Mouse (Mus musculus): ENCODE results near the gene A730015C16Rik.

A730015C16Rik gene

GRCm38 (mm10) chr4:108848505-108848848 is at the start of gene A730015C16Rik:
Gene A730015C16Rik (minus strand): TSS chr4:108848619.
- DNase-seq (ENCODE audit: low read depth, low spot score), result no peak

GRCm38 (mm10) chr4:108890876-108891275 is 42.5 kb upstream of the A730015C16Rik start:
- DNase-seq (ENCODE audit: low read depth, low spot score), result no peak

GRCm38 (mm10) chr4:108887456-108887855 is 39.0 kb upstream of the A730015C16Rik start:
- no peak for DNase-seq (ENCODE audit: low read depth, low spot score)

GRCm38 (mm10) chr4:108883815-108884214 is 35.4 kb upstream of the A730015C16Rik start:
- peak; percentile 55 for DNase-seq (ENCODE audit: low read depth, low spot score)

GRCm38 (mm10) chr4:108878963-108879822 is 30.8 kb upstream of the A730015C16Rik start, which contains the start of gene Rab3b:
Gene Rab3b (plus strand): TSS chr4:108879063.
- peak; percentile 37 for DNase-seq (ENCODE audit: low read depth, low spot score)

GRCm38 (mm10) chr4:108877901-108878300 is 29.5 kb upstream of the A730015C16Rik start:
- no peak for DNase-seq (ENCODE audit: low read depth, low spot score)

- no peak for DNase-seq (ENCODE audit: low read depth, low spot score)
Measured at GRCm38 (mm10) chr4:108873746-108874145, 25.3 kb upstream of the A730015C16Rik start.

GRCm38 (mm10) chr4:108869730-108870374 is 21.4 kb upstream of the A730015C16Rik start:
- DNase-seq (ENCODE audit: low read depth, low spot score), result peak; percentile 90

GRCm38 (mm10) chr4:108866806-108867205 is 18.4 kb upstream of the A730015C16Rik start:
- no peak for DNase-seq (ENCODE audit: low read depth, low spot score)

- DNase-seq (ENCODE audit: low read depth, low spot score), result peak; percentile 87
Measured at GRCm38 (mm10) chr4:108847715-108848504, 509 bp downstream of the A730015C16Rik start, which contains the start of gene Kti12. Gene Kti12 (plus strand): TSS chr4:108847785.

- DNase-seq (ENCODE audit: low read depth, low spot score), result no peak
Measured at GRCm38 (mm10) chr4:108845824-108846569, 2.4 kb downstream of the A730015C16Rik start.

- DNase-seq (ENCODE audit: low read depth, low spot score), result no peak
Measured at GRCm38 (mm10) chr4:108843336-108843735, 5.1 kb downstream of the A730015C16Rik start.

- no peak for DNase-seq (ENCODE audit: low read depth, low spot score)
Measured at GRCm38 (mm10) chr4:108841920-108842578, 6.4 kb downstream of the A730015C16Rik start.

GRCm38 (mm10) chr4:108838031-108838430 is 10.4 kb downstream of the A730015C16Rik start:
- DNase-seq (ENCODE audit: low read depth, low spot score), result no peak

- DNase-seq (ENCODE audit: low read depth, low spot score), result no peak
Measured at GRCm38 (mm10) chr4:108835496-108835895, 12.9 kb downstream of the A730015C16Rik start.

GRCm38 (mm10) chr4:108834971-108835311 is 13.5 kb downstream of the A730015C16Rik start:
- no peak for DNase-seq (ENCODE audit: low read depth, low spot score)

GRCm38 (mm10) chr4:108834115-108834970 is 14.1 kb downstream of the A730015C16Rik start, which contains the start of gene Txndc12:
Gene Txndc12 (plus strand): TSS chr4:108834601.
- peak; percentile 93 for DNase-seq (ENCODE audit: low read depth, low spot score)

GRCm38 (mm10) chr4:108833828-108834114 is 14.6 kb downstream of the A730015C16Rik start:
- no peak for DNase-seq (ENCODE audit: low read depth, low spot score)

GRCm38 (mm10) chr4:108832916-108833827 is 15.2 kb downstream of the A730015C16Rik start, which contains the start of gene Btf3l4:
Gene Btf3l4 (minus strand): TSS chr4:108833614.
- peak; percentile 93 for DNase-seq (ENCODE audit: low read depth, low spot score)

All from forelimb bud, embryonic 11.5 days (tissue).